Mouse (Mus musculus) cerebellum, adult 2 months (tissue): Measurements from ENCODE around the gene Sorcs2. TPM values are rescaled to one million over a fixed set of nuclear protein-coding genes. Genes with fewer than 3 reads are reported as not detected.

ENCODE experiments used
- DNase-seq, 2 experiments: peaks; one replicate each; pipeline ENCODE4 v3.0.0; 2021
- H3K27ac ChIP-seq: fragments of 200-500 bp; 2 replicates; pipeline ENCODE4 v1.5.1; 2012; ENCODE audit warnings: low read length, control low read depth, inconsistent platforms; ENCODE audit not compliant: insufficient read depth
- H3K27me3 ChIP-seq: fragments of 200-500 bp; 2 replicates; pipeline ENCODE4 v1.6.1; 2012; ENCODE audit warnings: inconsistent platforms, mild to moderate bottlenecking, low read length, moderate library complexity; ENCODE audit not compliant: control insufficient read depth, insufficient read depth
- H3K4me1 ChIP-seq: fragments of 200-500 bp; 2 replicates; pipeline ENCODE4 v1.6.1; 2011; ENCODE audit warnings: low read length; ENCODE audit not compliant: control insufficient read depth, insufficient read depth
- H3K4me3 ChIP-seq: fragments of 200-500 bp; replicated peaks from 2 replicates; pipeline ENCODE3; 2011; ENCODE audit warnings: mild to moderate bottlenecking, low read depth, low read length, control low read depth; ENCODE audit not compliant: insufficient read depth
- CTCF ChIP-seq: fragments of 200-500 bp; IDR thresholded peaks from 2 replicates; pipeline ENCODE4 v1.5.1; 2011; ENCODE audit warnings: low read depth, mild to moderate bottlenecking, control low read depth, low read length, moderate library complexity, borderline replicate concordance; ENCODE audit not compliant: insufficient read depth
- POLR2A ChIP-seq: fragments of 200-500 bp; IDR thresholded peaks from 2 replicates; pipeline ENCODE4 v1.6.1; 2011; ENCODE audit warnings: low read length, control low read depth, borderline replicate concordance; ENCODE audit not compliant: insufficient read depth
- WGBS: fragments of 180-500 bp; shearing (Covaris S2); methylation state at CpG from one replicate; pipeline ENCODE4 v1.1.7; 2018; 5-methylcytosine and 5-hydroxymethylcytosine counted together
- polyA plus RNA-seq: library from polyadenylated mRNA; depleted of rRNA; stranded (reverse); fragments of >200 nt; gene quantifications from 2 replicates; pipeline ENCODE4 v1.2.3, GENCODE M21; 2012

Gene Sorcs2
- polyA plus RNA-seq, 1 experiment: 8.7 TPM

DNA sequence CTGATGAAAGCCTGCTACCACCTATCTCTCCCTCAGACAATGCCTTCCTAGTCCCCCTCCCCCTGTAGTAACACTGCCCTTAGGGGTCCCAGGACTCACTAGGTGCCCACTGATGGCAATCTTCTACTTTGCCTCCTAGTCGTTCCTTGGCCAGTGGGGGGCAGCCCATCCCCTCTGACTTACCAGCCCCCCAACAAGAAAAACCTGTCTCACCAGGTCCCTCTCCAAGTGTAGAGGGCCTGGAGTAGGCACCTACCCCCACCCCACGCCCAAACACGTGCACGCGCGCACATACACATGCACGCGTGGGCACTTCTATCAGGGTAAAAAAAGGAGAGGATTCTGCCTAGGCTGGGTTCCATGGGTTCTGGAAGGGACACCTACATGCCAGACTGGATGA is 77.3 kb downstream of the Sorcs2 start:
- Histone ChIP-seq H3K4me3 (no peak overlapping the region), H3K27ac (no peak overlapping the region), H3K4me1 (no peaks in the 10 kb centered on the region; the same call in none of the 2 replicates), H3K27me3 (no peaks in the 10 kb centered on the region)
- TF ChIP-seq POLR2A (no peak), CTCF (no peak)
- 94% methylated on average over 8 of the region's 8 CpGs for WGBS
- no peak for DNase-seq

DNA sequence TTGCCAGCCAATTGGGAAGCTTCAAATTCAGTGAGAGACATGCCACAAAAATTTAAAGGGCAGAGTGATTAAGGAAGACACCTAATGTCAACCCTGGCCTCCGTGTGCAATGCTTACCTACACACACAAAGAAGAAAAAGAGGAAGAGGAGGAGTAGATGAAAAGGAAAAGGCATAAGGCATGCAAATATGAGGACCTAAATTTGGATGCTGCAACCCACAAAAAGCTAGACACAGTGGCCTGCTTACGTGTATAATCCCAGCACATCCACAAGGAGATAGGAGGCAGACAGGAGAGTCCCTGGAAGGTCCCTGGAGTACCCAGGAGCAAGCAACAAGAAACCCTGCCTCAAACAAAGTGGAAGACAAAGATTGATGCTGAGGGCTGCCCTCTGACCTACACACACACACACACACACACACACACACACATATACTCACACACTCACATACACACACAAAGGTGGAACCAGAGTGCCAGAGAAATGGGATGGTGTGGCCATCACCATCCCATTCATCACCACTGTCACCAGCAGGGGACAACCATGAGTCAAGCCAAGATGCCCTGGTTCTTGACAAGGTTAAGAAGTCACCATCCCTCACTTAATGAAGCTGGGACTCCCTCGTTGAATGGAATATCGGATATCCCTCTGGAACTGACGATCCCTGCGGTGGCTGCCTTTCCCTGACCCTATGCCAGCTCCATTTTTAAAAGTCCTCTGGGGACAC is 80.1 kb downstream of the Sorcs2 start:
- DNase-seq: no peak
- no peaks in the 10 kb centered on the region for H3K27me3 ChIP-seq

DNA sequence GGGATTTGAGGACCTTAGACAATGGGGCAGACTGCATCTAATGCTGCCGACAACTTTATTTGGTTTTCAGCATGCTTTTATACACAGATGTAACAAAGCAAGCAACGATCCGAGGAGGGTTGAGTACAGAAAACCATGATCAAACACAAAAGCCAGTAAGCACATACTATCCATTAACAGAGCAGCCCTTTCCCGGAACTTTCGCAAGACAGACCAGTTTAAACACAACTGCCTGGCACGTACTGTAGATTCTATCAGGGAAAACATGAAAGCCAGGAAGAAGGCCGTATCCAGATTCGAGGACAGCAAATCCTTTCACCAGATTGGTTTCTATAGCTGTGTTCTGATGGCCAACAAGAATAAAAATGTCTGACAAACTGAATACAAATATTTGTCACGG is 82.8 kb downstream of the Sorcs2 start:
- Histone ChIP-seq H3K4me3 (no peak overlapping the region), H3K27ac (no peak overlapping the region), H3K27me3 (no peaks in the 10 kb centered on the region), H3K4me1 (no peaks in the 10 kb centered on the region)
- no peak for TF ChIP-seq POLR2A
- no peak for TF ChIP-seq CTCF
- 95% methylated on average over 9 of the region's 9 CpGs for WGBS
- no peak for DNase-seq

More for the DNA sequence above, 80.1 kb downstream of the Sorcs2 start:
- no peak for TF ChIP-seq CTCF
- TF ChIP-seq POLR2A: no peak
- Histone ChIP-seq H3K4me3 (no peak overlapping the region), H3K27ac (no peak overlapping the region), H3K4me1 (no peaks in the 10 kb centered on the region; the same call in 1 of the 2 replicates)
- WGBS: 59% methylated on average over 6 of the region's 6 CpGs

DNA sequence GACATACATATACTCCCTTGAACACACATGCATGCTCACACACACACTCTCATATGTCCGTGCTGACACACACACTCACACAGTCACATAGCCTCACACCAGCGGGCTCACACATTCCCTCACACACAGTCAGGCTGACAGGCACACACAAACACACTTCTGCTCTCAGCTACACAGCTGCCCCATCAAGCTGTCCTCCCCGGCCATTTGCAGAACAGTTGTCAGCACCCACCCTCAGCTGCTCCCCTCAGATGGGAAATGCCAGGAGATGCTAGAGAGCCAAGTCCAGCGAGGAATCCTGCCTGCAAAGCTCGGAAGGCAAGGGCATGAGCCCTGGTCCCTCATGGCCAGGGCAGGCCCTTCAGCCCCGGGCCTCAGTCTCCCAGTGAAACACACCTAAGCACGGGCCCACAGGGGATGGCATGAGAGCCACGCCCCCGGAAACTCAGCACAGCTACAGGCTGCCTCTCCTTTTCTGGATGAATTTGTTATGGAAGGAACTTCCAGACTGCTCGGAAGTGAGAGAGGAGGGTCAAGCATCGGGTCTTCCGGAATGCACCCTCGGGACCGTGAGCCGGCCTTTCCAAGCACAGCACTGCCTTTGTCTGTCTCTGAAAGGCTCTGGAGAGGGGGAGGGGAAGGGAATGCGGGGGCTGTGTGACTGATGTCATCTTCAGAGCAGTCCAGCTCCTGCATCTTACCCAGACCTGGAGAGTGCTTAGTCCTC is 84.4 kb downstream of the Sorcs2 start:
- WGBS: 33% methylated on average over 16 of the region's 16 CpGs
- TF ChIP-seq POLR2A: no peak
- TF ChIP-seq CTCF: no peak
- no peak overlapping the region for H3K4me3 ChIP-seq
- no peak for DNase-seq
- H3K27ac ChIP-seq: no peak overlapping the region
- no peaks in the 10 kb centered on the region for H3K4me1 ChIP-seq
- no peaks in the 10 kb centered on the region for H3K27me3 ChIP-seq

DNA sequence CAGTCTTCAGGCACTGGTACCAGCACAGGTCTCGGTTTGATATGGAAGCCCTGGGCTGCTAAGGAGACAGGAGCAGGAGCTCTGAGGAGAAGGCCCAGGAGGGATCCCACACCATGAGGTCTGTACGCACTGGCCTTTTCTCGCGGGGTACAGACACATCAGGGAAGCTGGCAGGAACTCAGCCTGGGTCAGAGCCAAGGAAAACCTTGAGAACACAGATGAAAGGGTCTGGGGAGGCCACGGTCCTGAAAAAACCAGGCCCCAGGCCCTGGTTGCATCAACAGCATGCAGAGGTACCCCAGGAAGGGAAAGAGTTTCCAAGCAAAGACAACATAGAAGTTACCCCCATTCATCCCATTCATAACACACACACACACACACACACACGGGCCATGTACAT is 85.0 kb downstream of the Sorcs2 start:
- WGBS: 42% methylated on average over 6 of the region's 6 CpGs
- TF ChIP-seq CTCF: no peak
- TF ChIP-seq POLR2A: no peak
- DNase-seq: no peak
- Histone ChIP-seq H3K27me3 (no peaks in the 10 kb centered on the region), H3K27ac (no peak overlapping the region), H3K4me1 (no peaks in the 10 kb centered on the region), H3K4me3 (no peak overlapping the region)

DNA sequence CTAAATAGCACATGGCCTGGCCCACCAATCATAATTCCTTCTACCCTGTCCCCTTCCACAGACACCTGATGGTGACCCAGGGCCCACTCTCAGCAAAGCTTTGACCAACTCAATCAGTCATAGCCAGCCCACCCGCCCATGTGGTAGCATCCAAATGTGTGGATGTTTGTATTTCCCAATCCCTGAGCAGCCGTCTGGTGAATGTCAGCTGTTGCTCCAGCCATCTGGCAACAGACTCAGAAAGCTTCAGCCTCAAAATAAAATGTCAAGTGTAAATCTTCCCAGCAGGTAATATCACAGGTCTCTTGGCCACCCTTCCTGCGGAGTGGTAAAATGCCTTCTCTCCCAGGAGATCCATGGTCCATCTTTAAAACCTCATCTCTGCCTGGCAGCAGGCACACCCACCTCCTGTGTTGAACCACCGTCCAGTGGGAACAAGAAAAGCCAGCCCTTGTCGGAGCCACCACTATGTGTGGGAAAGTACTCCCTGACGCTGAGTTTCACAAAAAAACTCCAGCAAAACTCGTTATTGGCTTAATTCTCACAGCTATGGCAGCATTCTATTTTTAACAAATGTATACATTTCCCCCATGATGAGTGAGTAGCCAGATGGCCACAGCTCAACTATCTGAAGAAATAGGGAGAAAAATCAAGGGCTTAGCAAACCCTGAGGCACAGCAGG is 93.5 kb downstream of the Sorcs2 start:
- 37% methylated on average over 7 of the region's 7 CpGs for WGBS
- DNase-seq: no peak
- no peak overlapping the region for H3K27ac ChIP-seq
- TF ChIP-seq CTCF: no peak
- TF ChIP-seq POLR2A: no peak
- H3K27me3 ChIP-seq: no peaks in the 10 kb centered on the region
- no peak overlapping the region for H3K4me3 ChIP-seq
- H3K4me1 ChIP-seq: peaks cover 5% of the 10 kb centered on the region; the same call in 1 of the 2 replicates

DNA sequence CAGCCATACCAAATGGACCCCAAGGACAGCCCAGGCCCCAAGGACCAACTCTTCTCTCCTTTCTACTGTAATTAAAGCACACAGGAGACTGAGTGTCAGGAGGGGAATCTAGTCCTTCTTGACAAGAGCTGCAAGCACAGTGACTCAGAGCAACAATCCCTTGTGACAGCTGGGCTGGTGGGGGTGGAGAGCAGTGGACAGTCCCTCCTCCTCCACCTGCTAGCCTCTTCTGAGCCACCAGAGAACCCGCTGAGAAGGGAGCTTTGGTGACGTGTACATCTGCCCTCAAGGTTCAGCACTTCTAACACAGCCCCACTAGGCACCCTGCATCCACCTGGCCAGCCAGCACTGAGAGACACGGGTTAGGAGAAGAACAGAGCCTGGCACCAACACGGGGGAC is 96.8 kb downstream of the Sorcs2 start:
- DNase-seq: peak in 1 of 2 experiments; percentile 28
- 24% methylated on average over 4 of the region's 4 CpGs for WGBS
- Histone ChIP-seq H3K27me3 (no peaks in the 10 kb centered on the region), H3K27ac (no peak overlapping the region), H3K4me3 (no peak overlapping the region), H3K4me1 (peaks cover 5% of the 10 kb centered on the region; the same call in 1 of the 2 replicates)
- TF ChIP-seq CTCF: no peak
- TF ChIP-seq POLR2A: no peak

DNA sequence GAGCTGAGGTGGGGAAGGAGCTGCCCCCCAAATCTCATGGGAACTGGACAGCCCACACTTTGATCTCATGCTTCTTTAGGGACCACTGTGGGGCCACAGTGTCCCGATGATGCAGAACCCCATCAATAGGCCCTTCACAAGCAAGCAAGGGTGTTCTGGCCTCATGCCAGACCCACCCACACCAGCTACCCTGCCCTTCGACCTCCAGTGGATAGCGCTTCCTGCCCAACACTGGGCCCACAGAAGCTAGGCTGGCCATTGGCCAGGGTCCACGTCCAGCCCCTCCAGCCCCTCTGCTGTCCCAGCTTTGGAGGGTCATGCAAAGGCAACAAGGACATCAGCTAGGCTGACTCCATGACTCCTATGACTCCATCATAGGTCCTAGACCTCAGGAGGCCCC is 99.9 kb downstream of the Sorcs2 start:
- H3K27me3 ChIP-seq: no peaks in the 10 kb centered on the region
- no peak for DNase-seq
- 64% methylated on average over 4 of the region's 4 CpGs for WGBS
- H3K27ac ChIP-seq: no peak overlapping the region
- peaks cover 5% of the 10 kb centered on the region; the same call in 1 of the 2 replicates for H3K4me1 ChIP-seq
- TF ChIP-seq CTCF: no peak
- TF ChIP-seq POLR2A: no peak
- no peak overlapping the region for H3K4me3 ChIP-seq
